In the genomic region with DNA sequence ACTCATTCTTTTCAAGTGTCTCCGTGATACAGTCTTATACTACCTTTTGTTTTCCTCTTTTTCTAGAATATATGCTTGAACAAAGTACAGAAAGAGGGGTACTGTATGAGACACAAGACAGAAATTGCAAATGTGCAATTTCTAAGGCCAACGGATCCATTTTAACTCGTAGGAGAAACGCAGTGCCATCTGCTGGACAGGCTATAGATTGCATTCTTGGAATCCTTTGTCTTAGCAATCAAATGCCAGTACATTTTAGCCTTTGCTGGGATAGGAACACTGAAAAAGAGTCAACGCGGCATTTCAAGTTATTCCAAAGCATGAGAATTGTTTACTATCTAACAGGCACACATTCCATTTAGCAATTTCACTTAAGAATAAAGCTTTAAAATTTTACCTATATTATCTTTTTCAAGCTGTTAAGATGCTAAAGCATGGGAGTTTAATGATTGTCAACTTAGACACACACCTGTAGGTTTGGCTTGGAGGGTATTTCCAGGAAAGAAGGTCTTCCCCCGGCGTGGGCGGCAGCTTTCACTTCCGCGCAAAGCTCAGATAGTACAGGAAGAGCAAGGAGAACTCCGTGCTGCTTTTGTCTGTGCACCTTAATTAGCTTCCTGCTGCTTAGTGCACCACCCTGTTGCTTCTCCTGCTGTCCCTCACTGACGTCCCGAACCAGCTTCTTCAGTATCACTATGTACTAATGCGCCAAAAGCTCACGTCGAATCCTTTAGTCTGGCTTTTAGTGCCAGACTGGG, we compare ENCODE assay signal across 9 mouse cellular contexts. TPM values are rescaled to one million over a fixed set of nuclear protein-coding genes. Genes with fewer than 3 reads are reported as not detected.
DNase-seq lines count a peak whose midpoint lies in the region; ATAC-seq and TF ChIP-seq lines count a peak whose summit lies in the region.
"Had no signal": no experiment of that assay in that cellular context is flagged by ENCODE, and none has a peak within 500 bp of the region (broad histone marks: within the 10 kb centered on the region; RNA-seq: fewer than 3 reads in every experiment).

No protein-coding gene starts in this region.

- peak overlapping the region; percentile 40; the same call in 1 of the 2 replicates for H3K9ac ChIP-seq in heart, adult 2 months (ENCODE audit: low read depth, low read length)
- peak overlapping the region; percentile 67 for H3K9ac ChIP-seq in limb, embryonic 14.5 days (ENCODE audit: low read depth, low read length, severe bottlenecking)
- peak overlapping the region; percentile 54 for H3K9ac ChIP-seq in midbrain, embryonic 15.5 days

- H3K27ac ChIP-seq in heart, adult 2 months, result no peak overlapping the region
- H3K27ac ChIP-seq in limb, embryonic 14.5 days (replicated peaks; ENCODE audit: low read depth, low read length), result no peak overlapping the region
- H3K27ac ChIP-seq in midbrain, embryonic 15.5 days, result peak overlapping the region; percentile 53; the same call in 1 of the 2 replicates

- no peak for TF ChIP-seq EP300 in heart, adult 2 months (IDR thresholded peaks at IDR 0.05; ENCODE audit: insufficient read depth, low read depth, low read length)

- peak overlapping the region; percentile 62 for H3K4me2 ChIP-seq in limb, embryonic 14.5 days (replicated peaks; ENCODE audit: low read depth, low read length, severe bottlenecking)
- peak overlapping the region; percentile 78 for H3K4me2 ChIP-seq in midbrain, embryonic 15.5 days

- intact Hi-C loops in heart, adult 2 months (cut with DNase I), result loop anchor here (2.0 to 5.0 kb wide), 2 partner anchors 139 to 285 kb away; no protein-coding TSS in a partner anchor

- no peaks in the 10 kb centered on the region for H3K79me2 ChIP-seq in heart, adult 2 months (replicated peaks; ENCODE audit: control insufficient read depth, insufficient read depth, low read length)

- no peaks in the 10 kb centered on the region for H3K9me3 ChIP-seq in limb, embryonic 14.5 days (ENCODE audit: control insufficient read depth, low read length)
- H3K9me3 ChIP-seq in midbrain, embryonic 15.5 days, result no peaks in the 10 kb centered on the region

- DNase-seq in 416B (ENCODE audit: low read depth), result peak; percentile 75
- peak; percentile 58 to 66 for DNase-seq in adrenal gland, adult 18-20 months (ENCODE audit: low spot score in 2 of 2)
- DNase-seq in embryo, embryonic 10.5 days (ENCODE audit: low spot score), result peak; percentile 85
- peak; percentile 19 to 51 for DNase-seq in heart, adult 2 months
- peak; percentile 35 for DNase-seq in kidney, adult 18-20 months
- DNase-seq in limb, embryonic 14.5 days (ENCODE audit: low spot score), result peak; percentile 89
- peak; percentile 45 for DNase-seq in spleen, adult 12 weeks (ENCODE audit: low spot score)

- no peaks in the 10 kb centered on the region for H3K27me3 ChIP-seq in heart, adult 2 months (ENCODE audit: control insufficient read depth, insufficient read depth, low read length)
- no peaks in the 10 kb centered on the region for H3K27me3 ChIP-seq in limb, embryonic 14.5 days (ENCODE audit: control insufficient read depth, insufficient read depth, low read length)
- no peaks in the 10 kb centered on the region for H3K27me3 ChIP-seq in midbrain, embryonic 15.5 days (replicated peaks)

- peak; percentile 94 for TF ChIP-seq CTCF in heart, adult 2 months (IDR thresholded peaks at IDR 0.05)

- no peak for TF ChIP-seq POLR2A in heart, adult 2 months (IDR thresholded peaks at IDR 0.05; ENCODE audit: insufficient read depth, low read depth, low read length)
- TF ChIP-seq POLR2A in limb, embryonic 14.5 days (IDR thresholded peaks at IDR 0.05; ENCODE audit: borderline replicate concordance, extremely low read depth, insufficient read depth, insufficient read length), result 0 out of 2 replicates have a peak, but pooled peaks have one; percentile 29

- peak; percentile 57 for ATAC-seq in limb, embryonic 14.5 days (ENCODE audit: low FRiP score, low read depth)
- ATAC-seq in midbrain, embryonic 15.5 days (replicated peaks), result peak; percentile 86

- peaks cover 1% of the 10 kb centered on the region; the same call in 1 of the 2 replicates for H3K4me1 ChIP-seq in heart, adult 2 months (ENCODE audit: control insufficient read depth, insufficient read depth, low read length)
- no peaks in the 10 kb centered on the region for H3K4me1 ChIP-seq in limb, embryonic 14.5 days (ENCODE audit: control insufficient read depth, insufficient read depth, low read length)
- H3K4me1 ChIP-seq in midbrain, embryonic 15.5 days, result peaks cover 4% of the 10 kb centered on the region; the same call in 1 of the 2 replicates

- WGBS in heart, adult 2 months, result under 1% methylated on average over 17 of the region's 17 CpGs
- WGBS in limb, embryonic 14.5 days, result 3% methylated on average over 17 of the region's 17 CpGs
- WGBS in midbrain, embryonic 15.5 days, result under 1% methylated on average over 17 of the region's 17 CpGs

- H3K4me3 ChIP-seq in heart, adult 2 months, result peak overlapping the region; percentile 21; the same call in 1 of the 2 replicates
- H3K4me3 ChIP-seq in limb, embryonic 14.5 days (replicated peaks; ENCODE audit: low read length), result peak overlapping the region; percentile 43
- H3K4me3 ChIP-seq in midbrain, embryonic 15.5 days, result peak overlapping the region; percentile 50

- no peaks in the 10 kb centered on the region for H3K36me3 ChIP-seq in heart, adult 2 months (ENCODE audit: control insufficient read depth, insufficient read depth, low read length)
- H3K36me3 ChIP-seq in limb, embryonic 14.5 days (ENCODE audit: control insufficient read depth, insufficient read depth, low read length), result no peaks in the 10 kb centered on the region
- H3K36me3 ChIP-seq in midbrain, embryonic 15.5 days (replicated peaks), result no peaks in the 10 kb centered on the region

RNA-seq across cellular contexts. Expression of a gene that starts 19.8 kb away (rescaled TPM):
- under 1 TPM in 1 of 2 experiments, not detected in 1; 0.03 TPM for total RNA-seq in adrenal gland, adult 18-20 months (2021)
- total RNA-seq in heart, adult 2 months (2021), result not detected
- not detected in 2 replicates for polyA plus RNA-seq in heart, adult 2 months (2012; rRNA removed)
- polyA plus RNA-seq in limb, embryonic 14.5 days (2012; rRNA removed), result 0.10 and 0.19 TPM in 2 replicates
- polyA plus RNA-seq in limb, embryonic 14.5 days (2014; fragmentation: Nextera tagmentation; extraction: Ambion mirVana), result 0.08 and 0.11 TPM in 2 replicates
- 0.04 and 0.12 TPM in 2 replicates for polyA plus RNA-seq in midbrain, embryonic 15.5 days (2015; fragmentation: Nextera tagmentation; extraction: Ambion mirVana)
- total RNA-seq: adrenal gland, postnatal 4 days had no signal

RNA-seq across cellular contexts. Expression of a gene that starts 22.1 kb away (rescaled TPM):
- total RNA-seq in adrenal gland, adult 18-20 months (2021), result not detected
- not detected for total RNA-seq in heart, adult 2 months (2021)
- polyA plus RNA-seq in heart, adult 2 months (2012; rRNA removed), result not detected in 2 replicates
- 0.33 and 0.62 TPM in 2 replicates for polyA plus RNA-seq in limb, embryonic 14.5 days (2012; rRNA removed)
- polyA plus RNA-seq in limb, embryonic 14.5 days (2014; fragmentation: Nextera tagmentation; extraction: Ambion mirVana), result 0.61 and 1.4 TPM in 2 replicates
- 1.9 and 2.4 TPM in 2 replicates for polyA plus RNA-seq in midbrain, embryonic 15.5 days (2015; fragmentation: Nextera tagmentation; extraction: Ambion mirVana)

Comparison
In these comparisons a context has a peak if more than half of its experiments do, and no peak if none do; other contexts are left out.
1. DNase-seq: peak in every context shown above with its lines; median percentile 89 in limb, embryonic 14.5 days; 85 in embryo, embryonic 10.5 days; 75 in 416B; 62 in adrenal gland, adult 18-20 months; 45 in spleen, adult 12 weeks; 35 in heart, adult 2 months; 35 in kidney, adult 18-20 months.